Mouse (Mus musculus): ENCODE data around the gene Ntm. TPM values are rescaled to one million over a fixed set of nuclear protein-coding genes. Genes with fewer than 3 reads are reported as not detected.

Gene Ntm
- polyA plus RNA-seq, 1 experiment from 2014 or later: 20.1 TPM

GRCm38 (mm10) chr9:29881614-29882013 is 81.3 kb downstream of the Ntm start:
- Histone ChIP-seq H3K9ac (replicated peaks) (no peak overlapping the region), H3K27ac (no peak overlapping the region), H3K27me3 (no peaks in the 10 kb centered on the region), H3K36me3 (no peaks in the 10 kb centered on the region), H3K4me1 (replicated peaks) (no peaks in the 10 kb centered on the region), H3K4me3 (replicated peaks) (no peak overlapping the region), H3K9me3 (0 out of 2 replicates have a peak, but pooled peaks cover 5% of the 10 kb centered on the region), H3K4me2 (no peak overlapping the region)
- WGBS: 58% methylated on average over 5 of the region's 5 CpGs
- no peak for ATAC-seq (ENCODE audit: insufficient number of reproducible peaks, insufficient read depth, low FRiP score, low TSS enrichment, low read depth)

DNA sequence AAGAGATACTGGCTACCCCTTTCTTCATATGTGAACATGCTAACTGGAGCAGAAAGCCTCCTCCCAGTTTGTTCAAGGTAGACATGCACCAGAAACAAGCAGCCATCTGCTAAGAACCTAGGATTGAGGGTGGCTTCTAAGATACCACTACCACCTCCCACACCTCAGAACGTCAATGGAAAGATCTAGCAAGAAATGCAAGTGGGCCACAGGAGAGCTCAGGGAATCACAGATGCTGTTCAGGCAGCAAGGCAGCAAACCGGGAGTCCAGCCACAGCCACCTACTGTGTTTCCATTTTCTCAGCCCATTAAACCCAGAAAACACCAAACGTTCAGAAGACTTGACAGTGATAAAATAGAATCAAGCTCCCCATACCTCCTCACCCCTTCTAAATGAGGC is 85.4 kb downstream of the Ntm start:
- no peak overlapping the region for H3K4me2 ChIP-seq
- H3K4me1 ChIP-seq (replicated peaks): no peaks in the 10 kb centered on the region
- no peaks in the 10 kb centered on the region for H3K36me3 ChIP-seq
- 0 out of 2 replicates have a peak, but pooled peaks cover 4% of the 10 kb centered on the region for H3K27me3 ChIP-seq
- H3K27ac ChIP-seq: no peak overlapping the region
- H3K4me3 ChIP-seq (replicated peaks): no peak overlapping the region
- no peak for ATAC-seq (ENCODE audit: insufficient number of reproducible peaks, insufficient read depth, low FRiP score, low TSS enrichment, low read depth)
- WGBS: 67% methylated on average over 3 of the region's 3 CpGs
- no peak overlapping the region for H3K9ac ChIP-seq (replicated peaks)
- no peaks in the 10 kb centered on the region for H3K9me3 ChIP-seq

DNA sequence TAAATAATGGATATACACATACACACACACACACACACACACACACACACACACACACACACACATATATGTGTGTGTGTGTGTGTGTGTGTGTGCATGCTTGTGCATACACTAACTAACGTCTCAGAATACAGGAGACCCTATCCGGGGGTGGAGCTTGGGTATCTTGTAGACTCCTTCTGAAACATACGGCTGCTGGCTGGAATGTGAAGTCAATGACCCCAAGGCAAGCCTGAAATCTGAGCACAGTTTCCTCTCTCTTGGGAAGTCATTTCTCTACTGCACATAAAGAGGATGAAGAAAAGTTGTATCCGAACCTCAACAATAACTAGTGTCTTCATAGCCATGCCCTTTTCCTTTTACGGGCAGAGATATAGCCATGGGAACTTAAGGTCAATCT is 95.2 kb downstream of the Ntm start:
- Histone ChIP-seq H3K9me3 (no peaks in the 10 kb centered on the region), H3K9ac (replicated peaks) (no peak overlapping the region), H3K36me3 (no peaks in the 10 kb centered on the region), H3K4me2 (no peak overlapping the region), H3K4me1 (replicated peaks) (peaks cover 23% of the 10 kb centered on the region), H3K27ac (no peak overlapping the region), H3K27me3 (no peaks in the 10 kb centered on the region), H3K4me3 (replicated peaks) (no peak overlapping the region)
- no peak for ATAC-seq (ENCODE audit: insufficient number of reproducible peaks, insufficient read depth, low FRiP score, low TSS enrichment, low read depth)
- WGBS: 58% methylated on average over 5 of the region's 5 CpGs

- Histone ChIP-seq H3K9me3 (no peaks in the 10 kb centered on the region), H3K9ac (replicated peaks) (no peak overlapping the region), H3K4me3 (replicated peaks) (no peak overlapping the region), H3K4me1 (replicated peaks) (peaks cover 23% of the 10 kb centered on the region), H3K27ac (no peak overlapping the region), H3K27me3 (no peaks in the 10 kb centered on the region), H3K4me2 (no peak overlapping the region), H3K36me3 (no peaks in the 10 kb centered on the region)
- no peak for ATAC-seq (ENCODE audit: insufficient number of reproducible peaks, insufficient read depth, low FRiP score, low TSS enrichment, low read depth)
- WGBS: 24% methylated on average over 3 of the region's 3 CpGs
Observed at GRCm38 (mm10) chr9:29866824-29867223, 96.1 kb downstream of the Ntm start.

DNA sequence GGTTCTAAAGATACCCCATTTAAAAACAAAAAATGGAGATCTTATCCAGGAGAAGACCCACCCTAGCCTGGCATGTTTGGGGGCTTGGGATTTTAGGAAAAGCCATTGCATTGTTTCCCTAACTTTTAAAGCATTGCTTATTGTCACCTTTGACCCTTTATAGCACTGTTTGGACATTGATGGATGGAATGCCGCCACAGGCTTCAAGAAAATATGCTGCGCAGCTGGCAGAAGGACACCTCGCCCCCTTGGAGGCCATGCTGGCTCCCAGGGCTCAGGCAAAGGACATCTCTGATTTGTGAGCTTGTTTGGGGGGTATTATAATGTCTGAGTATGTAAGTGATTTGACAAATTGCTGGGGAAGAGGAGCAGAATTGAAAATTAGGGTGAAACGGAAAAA is 96.8 kb downstream of the Ntm start:
- Histone ChIP-seq H3K9me3 (no peaks in the 10 kb centered on the region), H3K4me1 (replicated peaks) (peaks cover 23% of the 10 kb centered on the region), H3K27ac (no peak overlapping the region), H3K36me3 (no peaks in the 10 kb centered on the region), H3K27me3 (no peaks in the 10 kb centered on the region), H3K4me2 (no peak overlapping the region), H3K9ac (replicated peaks) (no peak overlapping the region), H3K4me3 (replicated peaks) (no peak overlapping the region)
- 43% methylated on average over 4 of the region's 4 CpGs for WGBS
- no peak for ATAC-seq (ENCODE audit: insufficient number of reproducible peaks, insufficient read depth, low FRiP score, low TSS enrichment, low read depth)

- no peaks in the 10 kb centered on the region for H3K27me3 ChIP-seq
- WGBS: 64% methylated on average over 8 of the region's 8 CpGs
- H3K4me1 ChIP-seq (replicated peaks): peaks cover 23% of the 10 kb centered on the region
- no peak overlapping the region for H3K4me2 ChIP-seq
- no peak overlapping the region for H3K27ac ChIP-seq
- H3K9me3 ChIP-seq: no peaks in the 10 kb centered on the region
- H3K4me3 ChIP-seq (replicated peaks): no peak overlapping the region
- H3K9ac ChIP-seq (replicated peaks): no peak overlapping the region
- ATAC-seq (ENCODE audit: insufficient number of reproducible peaks, insufficient read depth, low FRiP score, low TSS enrichment, low read depth): no peak
- no peaks in the 10 kb centered on the region for H3K36me3 ChIP-seq
Observed at GRCm38 (mm10) chr9:29865502-29865901, 97.4 kb downstream of the Ntm start.

GRCm38 (mm10) chr9:29864886-29865285 is 98.1 kb downstream of the Ntm start:
- ATAC-seq (ENCODE audit: insufficient number of reproducible peaks, insufficient read depth, low FRiP score, low TSS enrichment, low read depth): no peak
- Histone ChIP-seq H3K27ac (no peak overlapping the region), H3K27me3 (no peaks in the 10 kb centered on the region), H3K4me3 (replicated peaks) (no peak overlapping the region), H3K4me2 (no peak overlapping the region), H3K9ac (replicated peaks) (no peak overlapping the region), H3K36me3 (no peaks in the 10 kb centered on the region), H3K4me1 (replicated peaks) (peaks cover 23% of the 10 kb centered on the region), H3K9me3 (no peaks in the 10 kb centered on the region)
- WGBS: 11% methylated on average over 1 of the region's 1 CpGs

- H3K27ac ChIP-seq: no peak overlapping the region
- no peak for ATAC-seq (ENCODE audit: insufficient number of reproducible peaks, insufficient read depth, low FRiP score, low TSS enrichment, low read depth)
- WGBS: 68% methylated on average over 5 of the region's 5 CpGs
Observed at GRCm38 (mm10) chr9:29862408-29862807, 100.5 kb downstream of the Ntm start.

DNA sequence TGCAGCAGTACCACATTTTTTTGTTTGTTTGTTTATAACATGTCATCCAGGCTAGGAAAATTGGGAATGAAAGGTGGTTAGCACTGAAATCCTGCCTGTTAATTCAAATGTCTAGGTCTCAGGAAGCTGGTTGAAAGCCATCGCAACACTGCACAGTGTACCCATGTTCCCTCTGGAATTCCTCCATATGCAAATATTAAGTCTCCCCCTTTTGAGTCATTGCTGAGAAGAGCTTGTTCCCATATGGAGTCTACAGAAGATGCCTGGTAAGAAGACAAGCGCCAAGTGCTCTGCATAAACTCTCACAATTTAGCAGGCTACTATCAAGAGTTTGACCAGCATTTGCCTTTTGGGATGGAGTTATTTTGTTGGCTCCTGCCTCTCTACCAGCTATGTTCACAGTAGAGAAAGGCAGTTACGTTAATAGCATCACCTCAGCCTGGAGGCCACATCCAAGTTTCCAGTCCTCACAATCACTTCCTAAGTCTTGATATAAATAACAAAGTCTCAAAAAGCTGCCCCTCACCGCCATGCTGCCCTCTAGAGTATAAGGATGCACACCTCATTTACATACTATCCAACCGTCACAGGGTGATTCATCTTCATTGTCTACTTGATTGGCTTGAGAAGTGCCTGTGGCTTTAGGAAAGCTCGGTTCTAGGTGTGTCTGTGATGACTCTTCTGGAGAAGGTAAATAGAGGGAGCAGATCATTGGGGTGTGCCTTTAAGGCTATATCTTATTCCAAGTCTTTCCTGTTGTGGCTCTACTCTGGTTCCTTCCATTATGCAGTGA is 103.5 kb downstream of the Ntm start:
- Histone ChIP-seq H3K4me1 (replicated peaks) (no peaks in the 10 kb centered on the region), H3K4me2 (no peak overlapping the region), H3K9ac (replicated peaks) (no peak overlapping the region), H3K4me3 (replicated peaks) (no peak overlapping the region), H3K9me3 (0 out of 2 replicates have a peak, but pooled peaks cover 3% of the 10 kb centered on the region), H3K27me3 (no peaks in the 10 kb centered on the region), H3K27ac (no peak overlapping the region), H3K36me3 (no peaks in the 10 kb centered on the region)
- WGBS: 86% methylated on average over 6 of the region's 6 CpGs
- ATAC-seq (ENCODE audit: insufficient number of reproducible peaks, insufficient read depth, low FRiP score, low TSS enrichment, low read depth): no peak

More at GRCm38 (mm10) chr9:29862408-29862807, 100.5 kb downstream of the Ntm start:
- Histone ChIP-seq H3K4me3 (replicated peaks) (no peak overlapping the region), H3K4me2 (no peak overlapping the region), H3K36me3 (no peaks in the 10 kb centered on the region), H3K4me1 (replicated peaks) (peaks cover 20% of the 10 kb centered on the region), H3K9ac (replicated peaks) (no peak overlapping the region), H3K9me3 (no peaks in the 10 kb centered on the region), H3K27me3 (no peaks in the 10 kb centered on the region)

- WGBS: 51% methylated on average over 8 of the region's 8 CpGs
- Histone ChIP-seq H3K27ac (no peak overlapping the region), H3K9me3 (no peaks in the 10 kb centered on the region), H3K4me3 (replicated peaks) (no peak overlapping the region), H3K27me3 (peaks cover 24% of the 10 kb centered on the region), H3K9ac (replicated peaks) (no peak overlapping the region), H3K4me1 (replicated peaks) (0 out of 2 replicates have a peak, but pooled peaks cover 4% of the 10 kb centered on the region), H3K4me2 (no peak overlapping the region), H3K36me3 (no peaks in the 10 kb centered on the region)
- ATAC-seq (ENCODE audit: insufficient number of reproducible peaks, insufficient read depth, low FRiP score, low TSS enrichment, low read depth): no peak
Observed at GRCm38 (mm10) chr9:29848735-29849455, 114.0 kb downstream of the Ntm start.

GRCm38 (mm10) chr9:29837344-29837743 is 125.6 kb downstream of the Ntm start:
- Histone ChIP-seq H3K9ac (replicated peaks) (no peak overlapping the region), H3K4me3 (replicated peaks) (no peak overlapping the region), H3K4me2 (no peak overlapping the region), H3K4me1 (replicated peaks) (peaks cover 15% of the 10 kb centered on the region), H3K9me3 (no peaks in the 10 kb centered on the region), H3K27me3 (peaks cover 7% of the 10 kb centered on the region; the same call in 1 of the 2 replicates), H3K36me3 (no peaks in the 10 kb centered on the region), H3K27ac (no peak overlapping the region)
- ATAC-seq (ENCODE audit: insufficient number of reproducible peaks, insufficient read depth, low FRiP score, low TSS enrichment, low read depth): no peak
- 84% methylated on average over 6 of the region's 6 CpGs for WGBS

Measured in limb, embryonic 12.5 days (tissue).